Mouse (Mus musculus) yolk sac, embryonic 10.5 days (tissue): ENCODE measurements around the gene Ptrh2.

ENCODE experiments used
- DNase-seq: peaks from one replicate; pipeline ENCODE4 v3.0.0-alpha.2; 2017; ENCODE audit warnings: low spot score

The Ptrh2 gene

DNA sequence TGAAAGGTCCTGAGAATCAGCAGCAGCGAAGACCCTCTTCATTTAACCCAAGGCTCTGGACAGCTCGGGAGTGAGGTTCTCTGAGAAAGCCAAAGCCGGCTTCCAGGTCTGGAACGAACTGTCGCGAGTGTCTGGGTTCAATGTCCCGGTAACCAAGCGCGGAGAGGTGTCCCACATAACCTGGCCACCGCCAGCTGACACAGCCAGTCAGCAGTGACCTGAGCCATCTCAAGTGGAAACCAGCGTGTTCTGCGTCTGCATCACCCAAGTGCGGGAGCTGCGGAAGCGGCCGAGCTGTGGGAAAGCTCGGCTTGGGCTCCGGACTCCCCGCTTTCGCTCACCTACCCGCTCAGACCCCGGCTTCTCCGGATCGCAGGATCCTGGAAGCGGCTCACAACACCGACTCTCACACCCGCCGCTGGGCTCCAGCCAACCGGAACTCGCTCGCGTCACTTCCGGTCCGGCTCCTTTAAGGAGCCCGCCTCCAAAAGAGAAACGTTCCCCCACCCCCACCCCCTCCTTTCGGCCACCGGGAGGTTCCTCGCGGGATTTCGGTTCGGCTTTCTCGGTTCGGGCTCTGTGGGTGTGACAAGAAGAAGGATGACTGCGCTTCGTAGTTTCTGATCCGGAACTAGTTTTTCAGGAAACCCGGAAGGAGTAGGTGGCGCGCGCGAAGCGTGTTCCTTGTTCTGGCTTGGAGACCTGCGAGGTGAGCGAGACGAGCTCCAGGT is at the start of gene Ptrh2, which contains the start of gene Vmp1:
Gene Ptrh2 (plus strand): TSS at position 591 of the 731 bp plus-strand sequence.
Gene Vmp1 (minus strand): TSS at position 442 of the 731 bp plus-strand sequence.
- DNase-seq: peak; percentile 97

DNA sequence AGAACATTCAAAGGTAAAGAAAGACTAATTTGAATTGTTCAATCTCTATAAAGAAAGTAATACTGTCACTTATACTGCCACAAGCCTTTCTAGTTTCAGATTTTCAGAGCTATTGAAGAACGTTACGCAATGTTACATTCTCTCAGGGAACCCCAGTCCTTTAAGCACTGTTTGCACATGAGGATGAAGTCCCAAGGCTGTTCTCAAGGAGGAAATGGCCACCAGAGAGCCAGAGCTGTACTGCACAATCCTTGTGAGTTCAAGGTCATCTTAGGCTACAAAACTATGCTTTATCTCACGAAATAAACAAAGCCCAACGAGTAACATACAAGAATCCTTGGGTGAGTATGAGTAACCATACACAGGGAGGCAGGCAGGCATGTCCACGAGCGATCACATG is 49.4 kb upstream of the Ptrh2 start:
- DNase-seq: no peak

DNA sequence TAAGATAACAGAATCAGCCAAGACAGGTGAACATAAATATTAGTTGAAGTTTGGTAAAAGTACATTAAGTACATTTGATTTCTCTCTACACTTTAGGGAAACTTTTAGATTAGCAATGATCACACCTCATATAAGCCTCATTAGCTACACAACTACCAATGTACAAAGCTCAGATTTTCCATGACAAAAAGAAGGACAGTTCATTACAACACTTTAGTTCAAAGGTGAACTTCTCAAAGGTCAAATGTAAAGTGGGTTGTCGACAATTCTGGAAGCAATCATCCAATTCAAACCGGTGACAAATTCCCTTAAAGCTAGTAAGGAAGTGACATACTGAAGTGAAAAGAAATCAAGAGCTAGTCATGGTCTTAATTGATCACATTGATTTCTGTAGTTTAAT is 46.1 kb upstream of the Ptrh2 start:
- DNase-seq: no peak

DNA sequence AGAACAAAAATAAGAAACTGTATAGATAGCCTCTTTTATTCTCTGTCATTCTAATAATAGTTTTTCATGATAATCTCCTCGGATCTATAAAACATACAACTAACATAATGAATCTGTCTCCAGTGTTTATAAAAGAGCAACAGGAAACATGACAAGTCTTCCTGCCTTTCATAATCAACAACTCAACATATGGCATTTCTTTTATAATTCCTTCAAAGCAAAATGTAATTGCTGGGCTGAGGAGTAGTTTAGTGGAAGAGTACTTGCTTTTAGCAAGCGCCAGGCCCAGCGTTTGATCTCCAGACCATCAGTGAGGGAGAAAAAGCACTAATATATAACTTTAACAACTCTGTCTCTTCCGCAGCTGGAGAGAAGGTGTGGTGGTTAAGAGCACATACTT is 42.1 kb upstream of the Ptrh2 start:
- no peak for DNase-seq

DNA sequence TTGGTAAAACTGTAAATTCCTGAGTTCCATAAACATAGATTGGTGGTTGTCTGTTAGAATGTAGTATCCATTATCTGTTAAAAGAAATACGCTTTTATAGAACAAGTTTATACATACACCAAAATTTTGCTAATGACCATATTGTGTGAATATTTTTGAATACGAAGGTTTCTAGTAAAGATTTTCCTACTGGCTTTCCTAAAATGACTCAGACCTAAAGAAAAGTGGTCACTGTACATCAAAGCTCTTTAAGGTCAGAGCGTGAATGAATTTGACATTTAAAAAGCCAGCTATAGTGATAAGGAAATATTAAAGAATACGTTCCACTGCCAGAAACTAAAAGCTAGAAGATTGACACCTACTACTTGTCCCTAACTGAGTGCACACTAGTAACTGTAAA is 39.2 kb upstream of the Ptrh2 start:
- DNase-seq: no peak

DNA sequence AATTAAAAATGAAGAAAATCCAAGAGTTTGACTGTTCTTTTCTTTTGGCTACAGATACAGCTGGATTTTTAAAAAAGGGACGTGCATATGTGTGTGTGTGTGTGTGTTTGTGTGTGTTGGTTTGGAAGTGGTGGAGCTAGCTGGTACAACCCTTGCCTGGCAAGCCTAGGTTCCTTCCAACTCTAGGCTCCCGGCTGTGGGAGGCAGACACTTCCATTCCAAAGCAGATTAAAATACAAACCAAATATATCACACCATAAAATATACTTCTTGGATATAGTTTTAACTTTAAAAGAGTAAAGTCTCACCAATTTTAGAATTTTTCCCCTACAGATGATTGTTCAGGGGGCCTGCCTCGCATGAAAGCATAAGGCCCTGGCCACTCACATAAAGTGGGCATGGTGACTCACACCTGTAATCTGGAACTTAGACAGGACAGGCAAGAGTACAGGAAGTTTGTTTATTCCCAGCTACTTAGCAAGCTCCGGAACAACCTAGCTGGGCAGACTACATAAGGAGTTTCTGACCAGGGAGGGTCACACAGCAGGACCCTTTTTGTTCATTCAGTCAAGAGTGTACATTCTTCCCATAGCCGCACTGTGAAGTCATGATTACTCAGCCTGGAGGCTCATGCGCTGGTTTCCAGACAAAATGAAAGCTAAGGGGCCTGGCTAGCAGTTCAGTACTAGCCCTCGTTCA is 37.5 kb upstream of the Ptrh2 start:
- DNase-seq: no peak

DNA sequence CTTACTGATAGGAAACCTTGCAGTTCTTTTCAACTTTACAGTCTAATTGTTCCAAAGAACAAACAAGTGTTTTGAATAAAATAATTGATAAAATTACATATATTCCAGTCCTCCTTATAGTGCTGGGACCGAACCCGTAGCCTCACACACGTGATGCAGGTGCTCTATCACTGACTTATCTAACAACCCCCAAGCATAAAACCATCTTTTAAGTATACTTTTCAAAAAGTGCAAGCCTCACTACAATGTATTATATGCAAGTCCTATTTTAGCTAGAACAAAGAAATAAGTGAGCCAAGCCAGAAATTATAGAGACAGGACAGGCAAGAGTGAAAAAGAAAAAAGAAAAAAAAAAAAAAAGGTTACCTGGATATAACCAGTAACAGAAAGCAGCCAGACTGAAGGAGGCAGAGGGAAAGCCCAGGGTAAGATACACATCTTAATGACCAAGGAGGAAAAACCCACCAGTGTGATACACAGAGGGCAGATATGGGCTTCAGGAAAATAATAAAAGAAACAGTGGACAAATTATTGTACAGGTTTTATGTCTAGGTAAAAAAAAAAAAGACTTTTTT is 36.8 kb upstream of the Ptrh2 start:
- no peak for DNase-seq

DNA sequence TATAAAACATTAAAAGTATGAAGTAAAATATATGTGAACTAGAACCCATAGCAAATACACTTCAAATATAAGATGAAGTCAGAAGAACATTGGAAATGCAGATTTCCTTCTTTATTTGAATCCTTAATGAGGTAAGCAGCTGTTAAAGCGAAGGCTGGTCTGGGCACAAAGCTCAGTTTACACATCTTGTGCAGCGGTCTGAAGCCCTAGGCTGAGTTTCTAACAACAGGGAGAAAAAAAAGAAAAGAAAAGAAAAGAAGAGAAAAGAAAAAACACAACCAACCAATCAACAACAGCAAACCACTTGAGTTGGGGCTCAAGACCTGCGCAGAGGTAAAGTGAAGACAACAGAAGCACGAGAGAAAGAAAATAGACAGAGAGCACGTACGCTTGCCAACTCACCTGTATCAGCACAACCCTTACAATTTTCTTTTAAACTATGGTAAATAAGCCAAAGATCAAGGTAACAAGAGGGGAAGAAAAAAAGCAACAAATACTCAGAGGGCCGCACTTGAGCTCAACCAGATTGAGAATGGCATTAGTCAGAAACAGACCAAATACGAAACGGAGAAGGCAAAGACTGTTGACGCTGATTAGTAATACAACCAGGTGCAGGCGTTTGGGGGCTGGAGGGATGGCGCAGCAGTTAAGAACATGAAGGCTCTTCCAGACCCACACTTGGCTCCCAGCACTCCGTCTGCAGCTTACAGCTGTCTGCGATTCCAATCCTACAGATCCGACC is 35.9 kb upstream of the Ptrh2 start:
- no peak for DNase-seq

DNA sequence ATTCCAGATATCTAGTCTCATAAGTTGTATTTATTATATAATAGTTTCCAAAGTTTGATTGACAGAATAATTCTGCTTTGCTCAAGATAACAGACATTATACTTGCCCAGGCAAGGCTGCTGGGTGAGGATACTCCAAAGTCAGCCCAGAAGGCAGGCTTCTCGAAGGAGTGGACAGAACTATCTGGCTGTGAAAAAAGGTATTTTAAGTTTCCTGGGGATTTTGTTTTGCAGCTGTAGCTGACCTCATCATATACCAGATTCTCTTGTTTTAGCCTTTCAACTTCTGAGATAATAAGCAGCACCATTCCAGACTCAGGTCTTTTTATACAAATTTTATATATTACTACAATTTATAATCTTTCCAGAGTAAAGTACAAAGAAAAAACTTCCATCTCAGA is 34.2 kb upstream of the Ptrh2 start:
- no peak for DNase-seq

DNA sequence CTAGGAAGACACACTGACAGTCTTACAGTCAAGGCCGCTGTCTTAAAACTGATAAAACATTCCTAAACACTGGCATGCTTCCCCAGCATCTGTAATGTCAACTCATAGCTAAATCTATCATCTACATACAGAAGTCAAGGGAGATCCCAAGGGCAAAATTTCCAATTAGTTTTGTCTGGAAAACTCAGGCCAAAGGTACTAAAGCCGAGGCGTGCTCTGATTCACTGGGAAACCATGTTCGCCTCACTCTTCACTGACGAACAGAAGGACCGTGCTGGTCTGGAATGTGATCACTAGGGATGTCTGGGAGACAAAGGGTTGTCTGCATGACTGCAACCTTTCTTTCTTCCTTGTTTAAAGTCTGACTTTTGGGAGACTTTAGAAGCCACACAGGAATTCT is 33.1 kb upstream of the Ptrh2 start:
- DNase-seq: no peak

DNA sequence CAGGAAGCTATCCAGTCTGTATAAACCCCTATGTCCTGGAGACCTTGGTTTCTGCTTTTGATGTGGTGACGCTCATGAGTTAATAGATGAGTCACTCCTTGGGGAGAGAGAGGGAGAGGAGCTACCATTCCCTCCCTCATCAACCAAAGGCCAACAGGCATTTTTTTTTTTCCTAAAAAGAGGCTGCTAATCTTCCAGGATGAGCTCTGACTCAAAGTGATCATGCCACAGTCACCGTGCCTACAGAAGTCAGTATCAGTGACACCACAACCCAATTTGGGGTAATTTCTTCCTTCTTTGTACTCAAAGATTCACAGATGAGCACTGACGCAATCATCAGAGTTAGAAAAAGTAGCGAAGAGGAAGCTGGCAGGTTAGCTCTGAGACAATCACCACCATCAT is 31.2 kb upstream of the Ptrh2 start:
- DNase-seq: no peak

DNA sequence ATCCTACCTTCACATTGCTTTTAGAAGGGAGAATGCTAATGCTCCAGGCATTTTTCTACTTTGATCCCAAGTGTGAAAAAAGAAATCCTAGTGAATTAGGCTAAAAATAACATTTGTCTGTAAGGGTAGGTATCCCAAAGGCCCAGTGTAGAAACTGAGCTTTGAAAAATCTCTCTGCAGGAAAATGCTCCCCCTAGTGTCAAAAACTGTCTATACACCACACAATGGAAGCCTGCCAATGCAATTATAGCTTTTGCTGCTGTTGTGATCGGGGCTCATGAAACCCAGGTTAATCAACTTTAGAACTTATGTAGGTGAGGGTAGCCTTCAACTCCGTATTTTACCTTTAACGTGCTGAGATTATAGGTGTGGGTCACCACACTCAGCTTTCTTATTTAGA is 30.3 kb upstream of the Ptrh2 start:
- peak; percentile 34 for DNase-seq

DNA sequence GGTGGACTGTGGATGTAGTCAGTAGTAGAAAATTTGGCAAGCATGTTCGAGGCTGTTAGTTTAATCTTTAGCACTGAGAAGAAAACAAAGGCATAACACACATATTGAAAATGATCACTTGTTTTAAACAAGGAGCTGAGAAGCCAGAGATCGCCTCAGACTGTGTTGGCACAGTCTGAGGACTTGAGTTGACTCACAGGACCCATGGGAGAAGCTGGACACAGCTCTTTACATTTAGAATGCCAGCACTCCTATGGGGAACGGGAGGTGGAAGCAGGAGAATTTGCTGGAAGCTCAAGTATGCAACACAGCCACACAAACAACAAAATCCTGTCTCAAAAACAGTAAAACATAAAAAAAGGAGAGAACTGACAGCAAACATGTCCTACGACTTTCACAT is 29.7 kb upstream of the Ptrh2 start:
- no peak for DNase-seq

DNA sequence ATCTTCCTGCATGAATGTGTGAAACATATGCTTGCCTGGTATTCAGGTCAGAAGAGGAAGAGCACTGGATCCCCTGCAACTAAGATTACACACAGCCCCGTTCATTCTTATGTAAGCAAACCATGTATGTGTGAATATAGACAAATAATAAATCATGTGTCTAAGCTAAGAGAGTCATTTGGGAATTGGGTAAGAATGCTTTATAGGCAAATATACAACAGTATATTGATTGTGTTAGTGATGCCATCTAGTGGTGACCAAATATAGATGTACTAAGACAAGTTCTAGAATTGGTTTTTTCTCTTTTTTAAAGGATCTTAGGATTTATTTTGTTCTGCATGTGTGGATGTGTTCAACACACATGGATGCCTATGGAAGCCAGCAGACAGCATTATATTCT is 28.1 kb upstream of the Ptrh2 start:
- DNase-seq: no peak

DNA sequence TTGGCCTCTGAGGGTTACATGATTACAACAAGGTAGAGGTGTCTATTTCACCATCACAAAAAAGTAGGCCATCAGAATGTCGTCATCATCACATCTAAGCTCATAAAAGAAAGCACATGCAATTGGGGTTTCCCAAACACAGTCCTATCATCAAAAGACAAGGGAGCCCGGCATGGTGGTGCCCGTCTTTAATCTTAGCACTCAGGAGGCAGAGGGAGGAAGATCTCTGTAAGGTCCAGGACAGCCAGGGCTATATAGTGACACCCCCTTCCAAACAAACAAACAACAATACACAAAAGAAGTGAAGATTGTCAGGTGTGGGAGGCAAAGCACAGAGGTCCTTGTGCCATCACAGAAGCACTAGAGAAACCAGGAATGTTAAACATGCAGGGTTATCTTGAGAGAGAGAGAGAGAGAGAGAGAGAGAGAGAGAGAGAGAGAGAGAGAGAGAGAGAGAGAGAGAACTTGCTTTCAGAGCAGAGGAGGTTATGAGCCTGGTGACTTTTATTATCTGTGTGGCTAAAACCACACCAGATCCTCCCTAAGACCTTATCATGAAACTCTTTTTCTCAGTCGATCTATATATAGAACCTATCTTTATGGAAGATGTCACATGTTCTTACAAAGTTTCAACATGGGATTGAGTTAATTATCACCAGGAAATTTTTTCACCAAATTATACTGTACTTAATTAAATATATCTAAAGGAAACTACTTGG is 26.8 kb upstream of the Ptrh2 start:
- no peak for DNase-seq

DNA sequence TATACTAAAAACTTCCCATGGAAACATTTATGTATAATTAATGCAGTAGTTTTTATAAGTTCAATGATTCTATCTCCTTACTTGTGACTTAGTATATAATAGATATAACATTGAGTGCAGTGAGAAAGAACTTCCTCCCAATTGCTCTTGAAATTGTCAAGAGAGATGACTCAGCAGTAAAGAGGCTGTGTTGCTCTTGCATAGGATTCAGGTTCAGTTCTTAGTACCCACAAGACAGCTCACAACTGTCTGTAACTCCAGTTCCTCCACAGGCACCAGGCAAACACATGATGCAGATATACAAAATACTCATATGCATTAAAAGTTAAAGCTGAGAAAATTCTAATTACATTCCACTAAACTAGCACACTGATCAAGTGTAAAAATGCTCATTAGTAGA is 25.9 kb upstream of the Ptrh2 start:
- no peak for DNase-seq

DNA sequence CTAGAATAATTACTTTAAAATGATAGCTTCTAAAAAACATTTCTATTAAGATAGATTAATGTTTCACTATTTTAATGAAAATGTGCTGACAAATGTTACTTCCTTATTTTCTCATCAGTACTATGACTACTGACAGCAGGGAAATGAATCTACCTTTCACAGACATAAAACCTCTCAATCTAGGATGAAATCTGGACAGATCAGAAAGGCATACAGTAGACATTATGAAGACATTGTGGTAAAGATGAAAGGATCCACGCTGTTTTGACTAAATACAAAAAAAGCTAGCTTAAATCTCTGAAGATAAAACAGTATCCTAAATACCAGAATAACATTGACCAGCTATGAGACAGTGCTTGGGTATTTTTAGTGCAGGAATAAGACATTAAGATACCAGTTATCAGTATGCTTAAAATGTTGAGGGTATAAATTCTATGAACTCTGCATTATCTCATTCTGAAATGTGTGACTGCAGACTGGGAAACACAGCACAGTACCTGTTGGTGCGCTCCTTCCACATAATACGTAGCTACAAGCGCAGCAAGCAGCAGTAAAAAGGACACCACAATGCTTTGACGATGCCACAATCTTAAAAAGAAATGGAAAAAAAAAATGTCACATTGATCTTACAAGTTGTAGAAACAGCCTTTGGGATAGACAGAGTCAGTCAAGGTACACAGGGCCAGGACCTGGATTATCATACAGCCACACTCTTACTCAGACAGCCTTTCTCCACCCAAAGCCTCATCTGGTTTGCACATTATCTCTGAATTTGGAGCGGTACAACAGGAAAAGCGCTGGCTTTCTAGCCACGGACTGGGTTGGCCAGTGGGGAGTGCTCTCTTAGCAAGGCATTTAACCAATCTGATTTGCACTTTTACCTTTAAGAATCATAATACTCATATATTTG is 20.5 kb upstream of the Ptrh2 start:
- DNase-seq: no peak

DNA sequence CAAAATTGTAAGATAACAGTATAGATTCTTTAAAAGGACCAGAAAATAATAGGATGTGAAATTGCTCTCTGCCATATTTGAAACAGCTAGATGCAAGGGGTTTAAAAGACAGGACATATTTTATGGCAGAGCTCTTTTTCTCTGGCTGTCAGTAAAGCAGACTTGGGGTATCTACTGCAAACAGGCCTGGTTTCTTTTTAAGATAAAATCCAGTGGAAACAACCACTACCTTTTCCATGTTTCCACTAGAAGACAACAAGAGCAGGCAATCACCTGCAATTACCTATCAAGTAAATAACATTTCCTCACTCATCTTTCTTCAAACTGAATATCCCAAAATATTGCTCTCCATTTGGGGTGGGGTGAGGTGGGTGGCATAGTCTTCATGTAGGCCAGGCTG is 19.8 kb upstream of the Ptrh2 start:
- DNase-seq: no peak

DNA sequence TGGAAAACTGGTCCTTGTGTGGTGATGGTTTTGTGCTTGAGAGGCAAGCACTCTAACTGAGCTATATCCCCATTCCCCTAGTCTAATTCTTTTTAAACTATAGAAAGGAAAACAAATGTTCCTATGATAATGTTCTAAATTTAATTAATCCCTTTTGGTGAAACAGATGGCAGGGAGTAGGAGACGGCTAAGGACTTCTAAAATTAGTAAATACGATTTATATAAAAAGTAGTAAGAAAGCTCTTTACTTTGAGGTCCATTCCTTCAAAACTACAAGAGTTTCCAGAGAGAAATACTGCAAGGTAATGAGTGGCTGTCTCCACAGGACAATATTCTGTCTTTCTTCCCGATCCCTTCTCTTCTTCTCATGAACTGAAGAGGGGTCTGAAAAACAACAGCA is 19.4 kb upstream of the Ptrh2 start:
- no peak for DNase-seq

DNA sequence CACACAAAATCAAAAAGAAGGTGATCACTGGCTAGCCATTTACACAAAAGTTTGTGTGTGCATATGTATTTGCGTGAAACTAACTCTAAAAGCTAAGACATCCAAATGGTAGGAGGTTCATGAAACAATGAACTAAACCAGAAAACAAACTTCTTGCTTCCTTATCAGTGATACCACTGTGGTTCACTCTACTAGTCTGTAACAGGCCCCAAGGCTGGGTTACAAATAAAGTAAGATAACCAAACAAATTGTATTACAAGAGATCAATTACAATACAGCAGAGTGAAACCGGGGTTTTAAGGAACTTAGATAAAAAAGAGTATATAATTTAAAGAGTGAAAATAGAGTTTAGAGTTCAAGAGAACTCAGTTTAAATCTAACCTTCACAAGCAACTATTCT is 16.2 kb upstream of the Ptrh2 start:
- DNase-seq: no peak

DNA sequence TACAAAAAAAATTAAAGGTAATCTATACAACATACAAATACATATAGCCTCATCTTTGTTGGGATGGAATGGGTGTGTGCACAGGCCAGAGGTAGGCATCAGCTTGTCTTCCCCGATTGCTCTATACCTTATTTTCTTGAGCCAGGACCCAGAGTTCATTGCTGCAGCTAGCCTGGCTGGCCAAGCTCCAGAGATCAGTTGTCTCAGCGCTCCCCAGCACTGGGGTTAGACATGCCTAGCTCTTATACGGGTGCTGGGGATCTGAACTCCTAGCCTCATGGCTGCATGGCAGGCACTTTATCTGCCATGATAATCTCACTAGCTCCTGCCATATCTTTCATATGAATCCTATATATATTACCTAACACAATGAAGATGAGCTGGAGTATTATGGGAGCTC is 15.6 kb upstream of the Ptrh2 start:
- no peak for DNase-seq
